In genomic region chr17:76451296-76451834, GRCm38 (mm10) we compare ENCODE assay signal across 14 mouse cellular contexts.
DNase-seq lines count a peak whose midpoint lies in the region; ATAC-seq lines count a peak whose summit lies in the region.
"Had no signal": no experiment of that assay in that cellular context is flagged by ENCODE, and none has a peak within 500 bp of the region (broad histone marks: within the 10 kb centered on the region; RNA-seq: fewer than 3 reads in every experiment).

No protein-coding gene starts in this region.

- no peak overlapping the region for H3K27ac ChIP-seq in midbrain, embryonic 10.5 days (replicated peaks)
- H3K27ac ChIP-seq in midbrain, embryonic 15.5 days, result no peak overlapping the region
- H3K27ac ChIP-seq in hindbrain, embryonic 11.5 days (ENCODE audit: low read depth, low read length), result no peak overlapping the region
- no peak overlapping the region for H3K27ac ChIP-seq in neural tube, embryonic 14.5 days (ENCODE audit: low read depth, low read length)
- H3K27ac ChIP-seq: limb, embryonic 12.5 days had no signal

- WGBS in midbrain, embryonic 10.5 days, result 34% methylated on average over 4 of the region's 4 CpGs
- WGBS in midbrain, embryonic 15.5 days, result 15% methylated on average over 4 of the region's 4 CpGs
- WGBS in hindbrain, embryonic 11.5 days, result 28% methylated on average over 4 of the region's 4 CpGs
- WGBS in neural tube, embryonic 14.5 days, result 20% methylated on average over 4 of the region's 4 CpGs

- peaks cover 4% of the 10 kb centered on the region; the same call in 1 of the 2 replicates for H3K4me1 ChIP-seq in midbrain, embryonic 10.5 days
- no peaks in the 10 kb centered on the region for H3K4me1 ChIP-seq in midbrain, embryonic 15.5 days
- H3K4me1 ChIP-seq in hindbrain, embryonic 11.5 days (replicated peaks; ENCODE audit: control insufficient read depth, insufficient read depth, low read length), result no peaks in the 10 kb centered on the region
- H3K4me1 ChIP-seq in neural tube, embryonic 14.5 days (ENCODE audit: control insufficient read depth, insufficient read depth, low read length), result no peaks in the 10 kb centered on the region
- H3K4me1 ChIP-seq: limb, embryonic 12.5 days had no signal

- H3K36me3 ChIP-seq in midbrain, embryonic 10.5 days, result no peaks in the 10 kb centered on the region
- no peaks in the 10 kb centered on the region for H3K36me3 ChIP-seq in midbrain, embryonic 15.5 days (replicated peaks)
- H3K36me3 ChIP-seq in hindbrain, embryonic 11.5 days (ENCODE audit: control insufficient read depth, insufficient read depth, low read length), result no peaks in the 10 kb centered on the region
- H3K36me3 ChIP-seq in neural tube, embryonic 14.5 days (ENCODE audit: control insufficient read depth, insufficient read depth, low read length), result no peaks in the 10 kb centered on the region
- H3K36me3 ChIP-seq: limb, embryonic 12.5 days had no signal

- H3K9ac ChIP-seq in midbrain, embryonic 15.5 days, result no peak overlapping the region
- no peak overlapping the region for H3K9ac ChIP-seq in hindbrain, embryonic 11.5 days (ENCODE audit: low read depth, low read length)
- H3K9ac ChIP-seq in neural tube, embryonic 14.5 days (replicated peaks; ENCODE audit: low read depth, low read length), result no peak overlapping the region
- H3K9ac ChIP-seq: limb, embryonic 12.5 days had no signal

- no peak for ATAC-seq in midbrain, embryonic 15.5 days (replicated peaks)
- ATAC-seq in hindbrain, embryonic 11.5 days (ENCODE audit: low FRiP score), result peak; percentile 69; the same call in 1 of the 2 replicates
- ATAC-seq in neural tube, embryonic 14.5 days (ENCODE audit: low read depth), result peak; percentile 56; the same call in 1 of the 2 replicates

- H3K9me3 ChIP-seq in midbrain, embryonic 10.5 days (replicated peaks), result no peaks in the 10 kb centered on the region
- H3K9me3 ChIP-seq in midbrain, embryonic 15.5 days, result no peaks in the 10 kb centered on the region
- no peaks in the 10 kb centered on the region for H3K9me3 ChIP-seq in hindbrain, embryonic 11.5 days (ENCODE audit: control insufficient read depth, low read length)
- H3K9me3 ChIP-seq in neural tube, embryonic 14.5 days (ENCODE audit: control insufficient read depth, low read length), result no peaks in the 10 kb centered on the region
- H3K9me3 ChIP-seq: limb, embryonic 12.5 days had no signal

- H3K4me3 ChIP-seq in midbrain, embryonic 10.5 days, result no peak overlapping the region
- no peak overlapping the region for H3K4me3 ChIP-seq in midbrain, embryonic 15.5 days
- no peak overlapping the region for H3K4me3 ChIP-seq in hindbrain, embryonic 11.5 days (ENCODE audit: low read depth, low read length)
- no peak overlapping the region for H3K4me3 ChIP-seq in neural tube, embryonic 14.5 days (ENCODE audit: low read depth, low read length)
- H3K4me3 ChIP-seq: limb, embryonic 12.5 days had no signal

- H3K27me3 ChIP-seq in midbrain, embryonic 10.5 days (ENCODE audit: low read depth, poor library complexity, severe bottlenecking), result peaks cover 10% of the 10 kb centered on the region; the same call in 1 of the 2 replicates
- H3K27me3 ChIP-seq in midbrain, embryonic 15.5 days (replicated peaks), result no peaks in the 10 kb centered on the region
- peaks cover 4% of the 10 kb centered on the region; the same call in 1 of the 2 replicates for H3K27me3 ChIP-seq in hindbrain, embryonic 11.5 days (ENCODE audit: control insufficient read depth, insufficient read depth, low read length)
- no peaks in the 10 kb centered on the region for H3K27me3 ChIP-seq in neural tube, embryonic 14.5 days (ENCODE audit: control insufficient read depth, insufficient read depth, low read length)
- H3K27me3 ChIP-seq: limb, embryonic 12.5 days had no signal

- DNase-seq in midbrain, embryonic 10.5 days (ENCODE audit: low spot score), result peak; percentile 20
- DNase-seq in brain, adult 2 months (ENCODE audit: low read depth, low spot score), result peak; percentile 16
- DNase-seq in hindbrain, embryonic 11.5 days (ENCODE audit: low spot score), result peak; percentile 31
- DNase-seq in frontal cortex, postnatal 10 days (ENCODE audit: low spot score in 2 of 2), result no peak
- DNase-seq in cerebellum, postnatal 14 days, result no peak
- DNase-seq in urinary bladder, postnatal 36 days (ENCODE audit: low spot score in 2 of 2), result no peak
- DNase-seq: adrenal gland, adult 8-10 months; gastrocnemius, postnatal 25 days; kidney, postnatal 14 days; right cerebral cortex, postnatal 14 days; thymus, postnatal 14 days had no signal

- no peak overlapping the region for H3K4me2 ChIP-seq in midbrain, embryonic 15.5 days
- no peak overlapping the region for H3K4me2 ChIP-seq in hindbrain, embryonic 11.5 days (replicated peaks; ENCODE audit: low read depth, low read length)
- H3K4me2 ChIP-seq in neural tube, embryonic 14.5 days (ENCODE audit: low read depth, low read length), result no peak overlapping the region
- H3K4me2 ChIP-seq: limb, embryonic 12.5 days had no signal

Comparison
In these comparisons a context has a peak if more than half of its experiments do, and no peak if none do; other contexts are left out.
1. DNase-seq: peak in midbrain, embryonic 10.5 days (single experiment), brain, adult 2 months (single experiment) and hindbrain, embryonic 11.5 days (single experiment); none in frontal cortex, postnatal 10 days (0 of 2), cerebellum, postnatal 14 days (0 of 2) and urinary bladder, postnatal 36 days (0 of 2).